Mouse (Mus musculus): ENCODE measurements around the gene Rsbn1.
A peak's percentile ranks its signal among the peaks of the same experiment; 100 is the strongest.

DNA sequence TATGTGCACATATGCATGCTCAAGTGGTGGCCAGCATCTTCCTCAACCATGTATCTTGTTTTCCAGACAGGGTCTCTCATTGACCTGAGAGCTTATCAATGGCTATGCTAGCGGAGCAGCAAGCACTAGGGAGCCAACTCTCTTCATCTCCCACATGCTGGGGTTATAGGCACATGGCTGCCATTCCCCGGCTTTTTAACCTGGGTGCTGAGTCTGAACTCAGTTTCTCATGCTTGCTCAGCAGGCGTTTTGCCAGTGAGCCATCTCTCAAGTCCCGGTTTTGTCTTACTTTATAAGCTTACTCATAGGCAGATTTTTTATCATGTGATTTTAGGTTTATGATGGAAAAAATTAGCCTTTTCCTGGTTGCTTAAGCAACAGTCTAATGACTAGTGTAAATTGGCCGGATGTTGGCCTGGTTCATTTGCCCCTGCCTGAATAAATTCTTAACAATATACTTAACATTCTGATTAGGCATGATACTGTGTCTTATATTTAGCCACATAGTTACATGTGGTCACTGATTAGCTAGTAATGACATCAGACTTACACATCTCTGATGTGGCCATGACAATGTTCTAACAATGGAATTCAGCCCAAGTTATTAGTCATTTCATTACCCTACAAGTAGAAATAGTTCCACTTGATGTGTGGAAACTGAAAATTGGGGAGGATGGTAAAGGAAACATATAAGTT lies 6.4 kb upstream of the Rsbn1 start:
- TF ChIP-seq POLR2A (IDR thresholded peaks at IDR 0.05; ENCODE audit: insufficient read length, low read depth) (no peak), CEBPB (IDR thresholded peaks at IDR 0.05; ENCODE audit: insufficient read depth, poor library complexity, severe bottlenecking) (0 out of 2 replicates have a peak, but pooled peaks have one; percentile 27), USF1 (IDR thresholded peaks at IDR 0.05; ENCODE audit: low read depth) (no peak), REST (IDR thresholded peaks at IDR 0.05; ENCODE audit: insufficient read depth, insufficient read length) (no peak), MAX (IDR thresholded peaks at IDR 0.05; ENCODE audit: low read depth) (no peak)
